ENCODE assay signal across 8 mouse cellular contexts in genomic region chr1:40115271-40115670, GRCm38 (mm10). TPM values are rescaled to one million over a fixed set of nuclear protein-coding genes. Genes with fewer than 3 reads are reported as not detected.
DNase-seq lines count a peak whose midpoint lies in the region; ATAC-seq lines count a peak whose summit lies in the region.

No protein-coding gene starts in this region.

- no peak for ATAC-seq in heart, embryonic 12.5 days (ENCODE audit: insufficient number of reproducible peaks, low FRiP score)
- peak; percentile 47 for ATAC-seq in activated CD4-positive, CD25-positive, alpha-beta regulatory T cell, adult 4 months
- peak; percentile 73 for ATAC-seq in erythroblast, adult 5-6 weeks (replicated peaks; ENCODE audit: low FRiP score, poor library complexity, severe bottlenecking)

- no peaks in the 10 kb centered on the region for H3K27me3 ChIP-seq in heart, embryonic 12.5 days (replicated peaks)

- DNase-seq in heart, adult 18-20 months = peak; percentile 57 to 84
- peak; percentile 52 for DNase-seq in right cerebral cortex, adult 18-20 months
- DNase-seq in right cerebral cortex, postnatal 25 days = no peak
- DNase-seq in lung, postnatal 36 days = peak; percentile 86
- no peak for DNase-seq in gastrocnemius, postnatal 10 days

- H3K4me2 ChIP-seq in heart, embryonic 12.5 days = no peak overlapping the region

- H3K36me3 ChIP-seq in heart, embryonic 12.5 days = no peaks in the 10 kb centered on the region

- no peak overlapping the region for H3K27ac ChIP-seq in heart, embryonic 12.5 days (ENCODE audit: poor library complexity, severe bottlenecking)

- peaks cover 14% of the 10 kb centered on the region; the same call in 1 of the 2 replicates for H3K4me1 ChIP-seq in heart, embryonic 12.5 days (replicated peaks)

- H3K9ac ChIP-seq in heart, embryonic 12.5 days = no peak overlapping the region

- 48% methylated on average over 8 of the region's 8 CpGs for WGBS in heart, embryonic 12.5 days

- no peak overlapping the region for H3K4me3 ChIP-seq in heart, embryonic 12.5 days

- no peaks in the 10 kb centered on the region for H3K9me3 ChIP-seq in heart, embryonic 12.5 days (replicated peaks)

RNA-seq across cellular contexts. Expression of gene Il1r2, which starts 41.4 kb away (rescaled TPM):
- not detected for total RNA-seq in heart, adult 18-20 months (2021)
- polyA plus RNA-seq in heart, embryonic 12.5 days (2016; fragmentation: Nextera tagmentation; extraction: Ambion mirVana) = 0.51 TPM in 1 of 2 replicates, not detected in the other
- 100 to 1,000 TPM; 150 to 152 TPM for polyA plus RNA-seq in activated CD4-positive, CD25-positive, alpha-beta regulatory T cell, adult 4 months (2017; shearing (Covaris generic))
- total RNA-seq in erythroblast, adult 5-6 weeks (2015; ENCODE audit: low replicate concordance) = 4.2 and 11.5 TPM in 2 replicates
- 6.6 and 7.9 TPM in 2 replicates for total RNA-seq in erythroblast, adult 5-6 weeks (2017; ENCODE audit: low replicate concordance)
- total RNA-seq in gastrocnemius, postnatal 10 days (2021) = under 1 TPM in 1 of 2 experiments, not detected in 1; 0.25 TPM

Comparison
In these comparisons a context has a peak if more than half of its experiments do, and no peak if none do; other contexts are left out.
1. DNase-seq: peak in heart, adult 18-20 months (2 of 2), right cerebral cortex, adult 18-20 months (single experiment) and lung, postnatal 36 days (single experiment); none in right cerebral cortex, postnatal 25 days (single experiment) and gastrocnemius, postnatal 10 days (single experiment).
2. RNA of gene Il1r2, which starts 41.4 kb away (total RNA-seq): 4.2 to 11.5 TPM in erythroblast, adult 5-6 weeks; 0.25 TPM in gastrocnemius, postnatal 10 days and not detected in heart, adult 18-20 months; every median in the first group is over 4 times any median in the second.